Mouse (Mus musculus) duodenum, adult 2 months (tissue): ENCODE measurements around the gene Olfr572. TPM values are rescaled to one million over a fixed set of nuclear protein-coding genes. Genes with fewer than 3 reads are reported as not detected.

Experiments used
- polyA plus RNA-seq: library from polyadenylated mRNA; depleted of rRNA; stranded (reverse); fragments of >200 nt; gene quantifications from 2 replicates; pipeline ENCODE4 v1.2.3, GENCODE M21; 2012; ENCODE audit warnings: low replicate concordance; rRNA removed

The Olfr572 gene
- polyA plus RNA-seq: not detected in 2 replicates

DNA sequence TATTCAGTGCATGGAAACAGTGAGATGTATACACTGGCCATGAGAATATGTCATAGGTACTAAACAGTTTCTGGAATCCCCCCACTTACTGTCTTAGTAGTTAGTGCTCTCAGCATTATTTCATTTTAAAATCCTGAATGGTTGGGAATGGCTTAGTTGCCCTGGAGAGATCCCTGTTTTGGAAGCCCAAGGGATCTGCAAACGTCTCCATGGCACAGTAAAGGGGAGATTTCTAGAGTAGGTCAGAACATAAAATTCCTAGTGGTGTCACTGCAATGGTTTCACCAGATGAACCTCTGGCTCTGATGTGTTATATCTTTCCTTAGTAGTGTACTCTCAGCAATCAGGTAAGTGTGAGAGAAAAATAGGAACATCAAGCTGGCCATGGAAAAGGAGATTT is at the start of gene Olfr572:
Olfr572 (plus strand) TSS at position 301 of the 400 bp plus-strand sequence.

DNA sequence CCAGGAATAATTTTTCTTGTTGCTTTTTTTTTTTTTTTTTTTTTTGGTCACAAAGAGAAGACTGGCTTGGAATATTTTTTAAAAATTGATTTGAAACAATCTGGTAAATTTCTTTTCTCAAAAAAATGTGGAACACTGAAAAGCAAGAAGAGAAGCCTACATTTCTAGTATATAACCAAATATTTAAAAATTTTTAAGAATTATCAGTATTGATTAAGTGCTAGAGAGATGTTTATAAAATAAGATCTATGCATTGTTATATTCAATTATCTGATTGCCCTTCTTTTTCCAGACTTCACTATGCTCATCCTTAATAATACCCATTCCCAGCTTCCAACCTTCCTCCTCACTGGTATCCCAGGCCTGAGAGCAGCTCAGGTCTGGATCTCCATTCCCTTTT is 47.4 kb upstream of the Olfr572 start, which contains the start of gene Olfr568:
Olfr568 (plus strand) TSS at position 301 of the 400 bp plus-strand sequence.

DNA sequence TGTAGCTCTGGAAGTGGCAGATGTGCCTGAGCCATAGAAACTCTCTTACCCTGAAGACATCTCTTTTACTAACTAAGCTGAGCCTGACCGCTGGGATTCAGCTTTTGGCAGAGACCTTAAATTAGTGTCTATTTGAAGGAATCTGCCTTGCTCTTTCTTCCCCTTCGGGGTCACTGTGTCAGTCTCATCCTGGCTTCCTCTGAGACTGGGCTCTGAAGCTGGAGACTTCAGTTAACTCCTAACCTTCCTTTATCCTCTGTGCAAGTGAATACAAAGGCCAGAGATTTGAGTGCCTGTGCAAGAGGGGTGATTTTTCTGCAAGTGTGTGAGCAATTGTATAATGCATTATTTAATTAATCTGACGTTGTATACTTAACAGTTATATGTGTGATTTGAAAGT is 33.4 kb upstream of the Olfr572 start, which contains the start of gene Olfr569:
Olfr569 (minus strand) TSS at position 101 of the 400 bp plus-strand sequence.

DNA sequence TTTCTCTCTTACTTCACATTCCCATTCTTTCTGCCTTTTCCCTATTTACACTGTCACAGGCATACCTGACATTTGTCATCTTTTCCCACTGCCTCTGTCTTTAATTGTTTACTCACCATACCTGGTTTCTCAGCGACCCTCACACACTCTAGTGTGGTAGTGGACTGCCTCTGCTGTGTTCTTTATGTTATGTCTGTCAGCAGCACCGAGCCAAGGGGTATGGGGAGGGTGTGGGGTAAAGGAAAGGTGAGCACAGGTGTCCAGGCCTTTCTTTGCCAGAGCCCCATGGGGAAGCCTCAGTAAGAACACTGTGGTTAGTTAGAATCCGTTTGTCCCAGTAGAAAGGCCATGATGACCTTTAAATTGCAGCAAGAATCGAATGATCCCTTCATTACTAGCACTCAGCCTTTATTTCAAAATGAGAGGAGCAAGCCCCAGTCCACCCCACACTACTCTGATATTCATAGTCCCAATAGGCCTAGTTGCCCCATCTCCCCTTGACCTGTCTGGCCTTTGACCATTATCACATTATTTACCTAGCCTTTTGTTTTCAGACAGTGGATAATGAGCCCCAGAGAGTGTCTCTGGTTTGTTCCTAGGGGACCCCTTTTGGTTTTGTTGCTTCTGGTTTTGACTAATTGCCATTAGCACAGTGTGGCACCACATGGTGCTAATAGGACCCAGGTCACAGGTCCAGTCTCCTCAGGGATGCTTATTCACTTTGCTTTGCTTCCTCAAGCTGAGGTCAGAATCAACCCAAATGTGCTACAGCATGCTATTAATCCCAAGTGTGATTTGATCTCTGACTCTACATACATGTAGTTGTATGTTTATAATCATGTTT is 7.0 kb upstream of the Olfr572 start, which contains the start of gene Olfr571:
Olfr571 (minus strand) TSS at position 505 of the 844 bp plus-strand sequence.

DNA sequence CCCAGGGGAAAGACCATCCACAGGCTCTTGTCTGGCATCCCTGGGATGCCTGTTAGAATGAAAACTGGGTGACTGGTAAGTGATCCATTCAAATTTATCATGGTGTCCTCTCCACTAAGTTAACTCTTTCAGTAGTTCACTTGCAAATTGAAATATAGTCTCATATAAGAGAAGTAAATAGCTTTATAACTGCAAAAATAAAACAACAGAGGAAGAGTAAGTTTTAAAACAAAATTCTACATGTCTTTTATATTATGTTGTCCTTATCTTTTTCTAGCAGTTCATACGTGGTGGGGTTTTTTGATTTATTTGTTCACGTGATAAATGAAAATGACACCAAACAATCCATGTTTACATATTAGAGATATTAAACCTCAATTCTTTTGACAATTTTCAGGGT is 18.3 kb downstream of the Olfr572 start, which contains the start of gene Olfr573-ps1:
Olfr573-ps1 (minus strand) TSS at position 101 of the 400 bp plus-strand sequence.

DNA sequence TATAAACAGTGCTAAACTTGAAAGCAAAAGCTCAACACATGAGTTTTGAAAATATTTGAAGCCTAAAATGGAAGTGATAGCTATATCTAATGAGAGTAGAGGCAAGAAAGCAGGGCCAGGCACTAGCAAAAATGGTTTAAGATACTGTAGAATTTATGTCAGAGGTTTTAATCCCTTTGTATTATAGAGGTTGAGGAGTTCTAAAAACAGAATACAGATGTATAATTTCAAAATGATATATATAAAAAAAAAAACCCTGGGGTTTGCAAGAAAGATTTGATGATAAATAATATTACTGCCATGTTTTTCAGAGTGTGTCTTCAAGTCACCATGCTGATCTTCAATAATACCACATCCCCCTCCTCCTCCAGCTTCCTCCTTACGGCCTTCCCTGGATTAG is 24.0 kb downstream of the Olfr572 start, which contains the start of gene Olfr574:
Olfr574 (plus strand) TSS at position 301 of the 400 bp plus-strand sequence.

DNA sequence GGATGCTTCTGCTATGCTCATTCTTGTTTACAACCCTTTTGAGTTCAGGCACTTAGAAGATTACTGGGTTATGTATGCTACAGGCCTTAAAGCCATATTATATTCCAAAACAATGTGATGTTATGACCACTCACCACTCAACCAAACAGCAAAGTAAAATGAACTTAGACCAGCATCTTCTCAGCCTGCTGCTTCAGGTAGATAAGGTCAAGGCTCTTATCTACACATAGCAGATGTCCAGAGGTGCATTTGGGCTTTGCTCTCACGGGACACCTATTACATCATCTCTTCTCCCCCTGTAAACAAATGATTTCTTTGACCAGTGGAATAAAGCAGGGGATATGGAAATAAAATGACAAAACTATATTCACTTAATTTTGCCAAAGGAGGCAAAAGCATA is 34.4 kb downstream of the Olfr572 start, which contains the start of gene Olfr575:
Olfr575 (minus strand) TSS at position 183 of the 400 bp plus-strand sequence.

DNA sequence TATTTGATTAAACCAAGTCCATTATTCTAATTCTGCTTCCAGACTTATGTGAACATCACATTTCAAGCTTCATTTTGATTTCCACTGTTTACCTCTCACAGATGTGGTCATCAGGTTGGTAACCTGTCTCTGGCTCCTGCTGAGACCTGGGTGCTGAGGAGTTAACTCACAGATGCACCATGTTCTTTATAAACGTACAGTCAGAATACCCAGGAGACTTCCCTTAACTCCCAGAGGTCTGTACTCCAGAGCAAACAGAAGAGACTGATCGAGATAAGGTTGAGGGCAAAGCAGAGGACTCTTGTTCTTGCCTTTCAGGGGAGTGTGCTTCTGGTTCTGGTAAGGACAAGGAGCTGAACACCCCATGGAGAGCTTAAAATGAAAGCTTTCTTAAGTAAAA is 38.2 kb downstream of the Olfr572 start, which contains the start of gene Olfr576:
Olfr576 (plus strand) TSS at position 301 of the 400 bp plus-strand sequence.

DNA sequence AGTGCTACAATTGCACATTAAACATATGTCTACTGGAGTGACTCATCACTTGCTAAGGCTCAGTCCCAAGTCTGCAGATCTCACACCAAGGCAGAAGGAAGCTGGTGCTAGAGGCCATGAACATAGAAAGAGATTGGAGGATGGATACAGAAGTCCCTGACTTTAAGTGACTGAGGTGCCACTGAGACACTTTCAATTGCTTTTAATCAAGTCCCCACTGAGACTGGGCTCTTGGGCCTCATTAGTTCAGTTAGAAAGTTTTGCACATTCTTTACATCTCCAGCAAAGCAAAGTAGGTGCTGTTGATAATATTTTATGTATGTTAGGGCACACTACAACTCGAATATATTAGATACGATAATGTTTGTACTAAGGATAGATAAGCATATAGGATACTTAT is 51.6 kb downstream of the Olfr572 start, which contains the start of gene Olfr577:
Olfr577 (minus strand) TSS at position 101 of the 400 bp plus-strand sequence.

Other genes starting within 250 kb of the Olfr572 start
- gene Trim68, start 237.1 kb upstream of the Olfr572 start, polyA plus RNA-seq: 1.7 and 3.0 TPM in 2 replicates
- not detected in 2 replicates for gene Olfr557, start 228.5 kb upstream of the Olfr572 start, polyA plus RNA-seq
- 0.07 and 0.09 TPM in 2 replicates for gene Olfr558, start 222.2 kb upstream of the Olfr572 start, polyA plus RNA-seq
- gene Olfr33, start 205.3 kb upstream of the Olfr572 start, polyA plus RNA-seq: not detected in 2 replicates
- gene Olfr559, start 196.9 kb upstream of the Olfr572 start, polyA plus RNA-seq: not detected in 2 replicates
- not detected in 2 replicates for gene Olfr560, start 165.0 kb upstream of the Olfr572 start, polyA plus RNA-seq
- gene Olfr78, start 164.9 kb upstream of the Olfr572 start, polyA plus RNA-seq: 0.24 and 0.67 TPM in 2 replicates
- gene Olfr561, start 153.2 kb upstream of the Olfr572 start, polyA plus RNA-seq: not detected in 2 replicates
- not detected in 2 replicates for gene Olfr564, start 120.9 kb upstream of the Olfr572 start, polyA plus RNA-seq
- not detected in 2 replicates for gene Olfr566, start 65.6 kb upstream of the Olfr572 start, polyA plus RNA-seq
- not detected in 2 replicates for gene Olfr568, start 47.3 kb upstream of the Olfr572 start, polyA plus RNA-seq
- gene Olfr569, start 33.5 kb upstream of the Olfr572 start, polyA plus RNA-seq: not detected in 2 replicates
- gene Olfr570, start 29.8 kb upstream of the Olfr572 start, polyA plus RNA-seq: not detected in 2 replicates
- gene Olfr571, start 6.9 kb upstream of the Olfr572 start, polyA plus RNA-seq: not detected in 2 replicates
- not detected in 2 replicates for gene Olfr573-ps1, start 18.2 kb downstream of the Olfr572 start, polyA plus RNA-seq
- gene Olfr574, start 24.1 kb downstream of the Olfr572 start, polyA plus RNA-seq: not detected in 2 replicates
- not detected in 2 replicates for gene Olfr575, start 34.4 kb downstream of the Olfr572 start, polyA plus RNA-seq
- not detected in 2 replicates for gene Olfr576, start 38.3 kb downstream of the Olfr572 start, polyA plus RNA-seq
- not detected in 2 replicates for gene Olfr577, start 51.5 kb downstream of the Olfr572 start, polyA plus RNA-seq
- gene Olfr578, start 64.9 kb downstream of the Olfr572 start, polyA plus RNA-seq: not detected in 2 replicates
- not detected in 2 replicates for gene Olfr582, start 113.6 kb downstream of the Olfr572 start, polyA plus RNA-seq
- not detected in 2 replicates for gene Olfr583, start 126.9 kb downstream of the Olfr572 start, polyA plus RNA-seq
- gene Olfr584, start 157.5 kb downstream of the Olfr572 start, polyA plus RNA-seq: not detected in 2 replicates
- not detected in 2 replicates for gene Olfr585, start 173.3 kb downstream of the Olfr572 start, polyA plus RNA-seq
- not detected in 2 replicates for gene Olfr586, start 201.2 kb downstream of the Olfr572 start, polyA plus RNA-seq
- gene Olfr588-ps1, start 216.5 kb downstream of the Olfr572 start, polyA plus RNA-seq: not detected in 2 replicates
- not detected in 2 replicates for gene Olfr589, start 231.9 kb downstream of the Olfr572 start, polyA plus RNA-seq